Mouse (Mus musculus): ENCODE measurements around the gene Xdh.

Gene Xdh

DNA sequence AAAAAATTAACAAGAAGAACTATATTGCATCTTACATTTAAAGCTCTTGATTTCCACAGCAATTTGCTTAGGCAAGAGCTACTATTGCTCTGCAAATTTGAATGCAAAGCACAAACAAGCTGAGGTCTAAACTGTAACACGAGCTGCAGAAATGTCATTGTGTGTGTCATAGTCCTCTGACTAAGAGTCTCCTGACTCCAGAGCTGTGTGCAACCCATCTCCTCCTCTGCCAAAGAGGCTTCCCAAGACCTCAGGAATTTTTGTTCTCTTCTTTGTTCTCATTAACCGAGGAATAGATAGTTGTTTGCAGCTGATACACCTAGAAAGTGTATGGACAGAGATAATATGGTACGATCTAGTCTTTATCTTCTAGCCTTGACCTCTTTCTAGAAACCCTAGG is 8.2 kb downstream of the Xdh start:
- DNase-seq: no peak

DNA sequence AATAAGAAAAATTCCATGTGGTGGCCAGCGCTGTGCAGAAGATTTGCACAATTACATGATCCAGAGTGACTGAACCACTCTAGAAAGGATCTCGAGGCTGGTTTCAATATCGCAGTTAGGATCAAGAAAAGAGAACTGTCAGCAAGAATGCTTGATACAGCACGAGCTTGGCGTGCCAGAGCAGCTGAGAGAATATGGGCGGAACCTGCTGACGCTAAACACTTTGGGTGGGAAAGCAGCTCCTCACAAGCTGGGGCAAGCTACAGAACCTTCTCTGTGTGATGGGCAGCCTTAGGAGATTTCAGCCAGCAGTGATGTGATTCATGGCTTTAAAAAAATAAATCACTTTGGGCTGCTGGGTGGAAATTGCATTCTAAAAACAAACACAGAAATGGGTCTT is 12.9 kb downstream of the Xdh start:
- no peak for DNase-seq

DNA sequence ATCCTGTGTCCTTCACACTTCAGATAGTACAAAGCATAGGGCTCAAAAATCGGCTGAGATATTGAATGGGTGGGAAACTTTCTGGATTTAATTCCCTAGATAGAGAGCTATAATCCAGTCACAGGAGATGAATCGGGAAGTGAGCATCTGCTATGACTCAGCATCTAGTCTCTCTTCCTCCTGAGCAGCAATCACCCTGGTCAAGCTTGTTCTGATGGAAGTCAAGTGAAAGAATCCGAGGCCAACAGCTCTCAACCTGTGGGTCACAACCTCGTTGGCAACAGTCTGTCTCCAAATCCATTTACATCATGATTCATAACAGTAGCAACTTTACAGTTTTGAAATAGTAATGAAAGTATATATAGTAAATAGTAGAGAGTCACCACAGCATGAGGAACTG is 14.8 kb downstream of the Xdh start:
- no peak for DNase-seq

DNA sequence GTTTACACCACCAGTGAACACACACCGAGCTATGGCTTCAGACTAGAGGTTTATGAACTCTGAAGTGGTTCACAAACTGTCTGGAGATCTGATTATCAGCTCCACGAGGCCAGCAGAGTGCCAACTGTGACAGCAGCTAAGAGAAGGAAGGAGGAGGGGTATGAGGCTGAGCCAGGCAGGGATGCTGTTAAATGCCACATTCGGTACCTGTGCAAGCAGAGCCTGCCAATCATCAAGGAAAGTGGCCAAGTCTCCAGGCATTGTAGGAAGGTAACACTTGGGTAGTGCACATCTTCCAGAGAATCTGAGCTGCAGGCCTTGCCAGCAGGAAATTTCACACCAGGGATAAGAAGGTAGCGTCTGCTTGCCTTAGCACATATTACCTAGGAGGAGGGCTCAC is 15.7 kb downstream of the Xdh start:
- no peak for DNase-seq

DNA sequence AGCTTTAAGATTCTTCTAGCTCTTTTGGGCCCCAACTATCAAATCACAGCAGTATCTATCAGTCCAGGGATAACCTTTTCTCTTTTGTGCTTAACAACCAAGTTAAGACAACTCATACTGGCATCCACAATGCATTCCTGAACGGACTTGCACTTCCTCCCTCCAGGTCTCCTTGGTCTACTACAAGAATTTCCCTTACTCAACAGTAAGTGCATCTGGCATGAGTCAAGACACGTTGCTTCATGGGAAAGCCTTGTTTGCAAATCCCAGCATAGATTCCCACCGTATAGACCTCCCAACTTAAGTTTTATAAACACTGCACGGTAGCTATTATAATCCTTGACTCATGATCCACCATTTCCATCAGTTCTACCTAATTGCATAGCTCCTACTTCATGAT is 16.4 kb downstream of the Xdh start:
- DNase-seq: no peak

DNA sequence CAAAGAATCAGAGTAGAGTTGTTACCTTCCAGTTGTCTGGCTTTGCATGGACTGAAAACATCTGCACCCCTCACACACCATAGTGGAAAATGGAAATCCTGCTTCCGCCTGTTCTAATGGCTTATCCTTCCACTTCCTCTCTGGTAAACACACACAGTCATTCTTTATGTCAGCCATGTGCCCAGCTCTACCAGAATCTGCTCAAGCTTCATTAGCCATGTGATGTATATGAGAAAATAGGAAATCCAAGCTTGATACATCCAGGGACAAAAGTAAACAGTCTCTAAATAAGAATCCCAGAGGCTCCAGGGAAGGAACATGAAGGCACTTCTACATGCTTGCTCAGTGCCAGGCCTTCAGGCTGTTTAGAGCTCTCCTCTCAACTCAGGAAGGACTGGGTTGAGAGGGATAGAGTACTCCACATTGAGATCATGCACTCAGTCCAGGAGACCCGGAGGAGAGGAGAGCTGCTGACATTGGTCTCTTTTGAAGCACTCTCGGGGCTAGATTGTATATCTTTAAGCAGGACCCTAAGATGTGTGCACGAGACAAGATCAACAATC is 17.4 kb downstream of the Xdh start:
- no peak for DNase-seq

DNA sequence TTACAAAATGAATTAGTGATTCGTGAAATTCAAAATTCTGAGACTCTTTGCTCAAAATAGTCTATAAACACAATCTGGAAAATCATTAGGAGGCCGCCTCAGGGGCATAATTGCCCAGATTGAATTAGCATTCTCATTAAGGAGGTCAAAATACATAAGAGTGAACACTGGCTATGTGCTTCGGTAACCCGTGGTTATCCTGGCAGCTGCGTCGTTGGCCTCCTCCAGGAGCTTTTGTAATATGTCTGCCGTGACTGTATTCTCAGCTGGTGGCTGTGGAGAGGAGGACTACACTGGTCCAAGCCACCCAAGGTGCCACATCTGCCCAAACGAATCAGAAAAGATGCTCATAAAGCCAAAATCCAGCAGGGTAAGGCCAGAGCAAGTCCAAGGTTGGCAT is 30.5 kb downstream of the Xdh start:
- no peak for DNase-seq

DNA sequence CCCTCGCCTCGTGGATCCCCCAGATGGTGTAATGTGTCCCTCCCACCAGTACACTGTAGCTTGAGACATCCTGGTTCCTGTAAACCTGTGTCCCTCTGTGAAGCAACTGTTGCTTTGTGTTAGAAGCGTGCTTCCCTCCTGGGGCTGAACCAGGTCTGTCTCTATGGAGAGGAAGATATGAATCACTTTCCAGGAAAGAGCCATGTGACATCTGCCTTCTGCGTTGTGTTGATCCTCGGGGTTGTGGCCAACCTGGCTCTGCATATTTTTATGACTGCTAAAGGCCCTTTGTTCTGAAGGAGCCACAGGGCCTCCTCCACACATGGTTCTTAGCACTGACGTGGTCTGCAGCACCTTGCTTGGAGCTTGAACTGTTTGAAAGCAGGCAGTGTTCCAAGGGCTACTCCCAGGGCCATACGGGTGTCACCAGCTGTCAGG is 31.0 kb downstream of the Xdh start:
- peak; percentile 31 to 52 for DNase-seq

DNA sequence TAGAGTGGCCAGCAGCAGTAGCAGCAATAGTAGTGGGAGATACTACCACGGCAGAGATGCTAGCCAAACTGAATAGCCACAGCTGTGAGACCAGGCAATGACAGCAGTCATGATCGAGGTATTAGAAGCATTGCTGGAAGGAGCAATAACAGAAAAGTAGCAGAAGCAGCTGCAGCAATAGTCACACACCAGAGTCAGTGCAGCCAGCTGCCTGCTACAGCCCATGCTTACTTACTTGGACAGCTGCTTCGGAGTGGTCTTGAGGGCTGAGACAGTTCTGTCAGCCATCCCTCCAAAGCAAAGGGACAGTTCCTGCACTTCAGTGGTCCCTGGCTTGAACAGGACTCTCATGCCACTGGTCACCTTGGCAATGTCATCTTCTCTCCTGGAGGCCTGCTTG is 31.9 kb downstream of the Xdh start:
- no peak for DNase-seq

DNA sequence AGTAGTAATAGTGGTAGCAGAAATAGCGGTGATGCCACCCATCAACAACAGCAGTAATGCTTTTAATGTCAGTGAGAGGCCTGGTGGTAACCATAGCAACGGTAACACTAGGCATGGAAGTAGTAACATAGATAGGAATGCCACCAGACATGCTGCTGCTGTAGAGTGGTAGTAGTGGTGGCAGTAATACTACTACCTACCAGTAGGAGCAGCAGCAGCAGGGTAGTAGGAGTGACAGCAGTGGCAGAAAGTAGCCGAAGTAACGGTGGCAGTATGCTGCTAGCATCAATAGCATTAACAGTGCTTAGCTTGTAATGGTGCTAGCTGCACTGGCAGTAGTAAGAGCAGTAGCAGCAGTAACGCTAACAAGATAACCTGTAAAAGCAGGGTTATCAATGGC is 32.3 kb downstream of the Xdh start:
- no peak for DNase-seq

DNA sequence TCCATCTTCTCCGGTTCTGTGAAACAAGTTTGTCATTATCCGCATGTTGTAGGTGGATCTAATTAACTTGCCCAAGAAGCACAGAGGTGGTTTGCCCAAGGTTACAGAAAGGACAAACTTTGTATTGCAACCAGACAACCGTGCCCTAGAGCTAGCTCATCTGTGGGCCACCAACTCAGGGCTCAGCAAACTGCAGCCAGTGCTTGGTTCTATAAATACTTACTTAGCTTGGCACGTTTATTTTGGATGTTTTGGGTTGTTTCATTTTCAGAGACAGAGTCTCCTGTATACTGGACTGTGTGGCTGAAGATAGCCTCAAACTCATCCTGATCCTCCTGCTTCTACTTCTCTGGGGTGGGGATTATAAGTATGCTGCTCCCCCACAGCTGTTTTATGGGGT is 35.3 kb downstream of the Xdh start:
- DNase-seq: no peak

DNA sequence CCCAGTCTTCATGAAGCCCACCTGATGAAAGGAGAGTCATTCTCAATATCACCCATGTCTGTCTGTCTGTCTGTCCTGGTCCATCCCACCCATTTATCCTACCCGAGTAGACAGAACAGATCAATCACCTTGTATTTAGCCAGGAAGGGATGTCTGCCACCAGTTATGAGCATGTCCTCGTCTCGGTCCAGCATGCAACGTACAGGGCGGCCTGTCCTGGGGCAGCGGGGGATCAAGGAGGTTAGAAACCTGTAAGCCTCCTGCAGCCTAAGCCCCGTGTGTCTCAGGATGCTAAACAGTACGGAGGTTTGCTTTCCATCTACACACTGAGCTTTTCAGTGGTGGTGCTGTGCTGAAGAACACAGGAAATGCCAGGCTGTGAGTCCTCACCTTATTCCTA is 43.9 kb downstream of the Xdh start:
- no peak for DNase-seq

DNA sequence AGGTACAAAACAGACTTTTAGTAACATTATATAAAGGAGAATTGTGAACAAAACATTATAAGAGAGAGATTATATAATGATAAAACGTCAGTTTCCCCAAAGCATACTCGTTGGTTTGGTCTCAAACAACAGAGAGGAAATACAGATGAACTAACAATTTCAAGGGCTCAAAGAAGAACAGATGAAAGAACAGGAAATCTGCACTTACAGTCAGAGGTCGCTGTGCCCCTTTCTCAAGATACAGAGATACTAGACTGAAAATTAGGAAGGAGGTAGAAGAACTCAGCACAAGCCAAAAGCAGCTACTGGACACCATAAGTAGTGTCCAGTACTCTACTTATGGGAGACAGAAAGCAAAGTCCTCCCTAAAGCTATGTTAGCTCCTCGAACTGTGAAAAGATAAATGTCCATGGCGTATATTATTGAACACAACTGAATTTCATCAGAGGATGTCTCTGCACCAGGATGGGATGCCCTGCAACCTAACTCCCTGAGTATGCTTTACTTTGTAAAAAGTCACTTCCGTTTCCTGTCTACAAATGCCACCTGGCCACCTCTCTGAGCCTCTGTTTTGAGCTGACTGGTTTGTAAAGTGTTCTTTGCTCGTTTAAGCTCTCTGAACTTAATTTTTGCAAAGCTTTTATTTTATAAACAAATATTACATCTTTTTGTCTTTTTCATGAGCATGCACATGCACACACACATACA is 44.8 kb downstream of the Xdh start:
- DNase-seq: no peak

DNA sequence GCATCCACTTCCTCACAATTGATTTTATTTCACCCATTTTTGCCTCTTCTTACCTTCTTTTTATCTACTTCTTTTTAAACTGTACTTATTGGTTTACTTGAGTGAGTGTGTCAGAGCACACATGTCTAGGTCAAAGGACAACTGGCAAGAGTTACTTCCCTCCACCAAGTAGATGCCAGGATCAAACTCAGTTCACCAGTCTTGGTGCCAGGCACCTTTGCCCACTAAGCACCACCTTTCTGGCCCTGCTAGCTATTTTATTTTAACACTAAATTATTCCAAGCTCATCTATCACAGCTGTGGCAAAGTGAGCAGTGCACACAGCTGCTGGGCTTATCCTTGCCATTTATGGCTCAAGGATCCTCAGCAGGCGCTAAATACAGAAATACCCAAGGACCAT is 46.9 kb downstream of the Xdh start:
- peak; percentile 71 to 76 for DNase-seq

DNA sequence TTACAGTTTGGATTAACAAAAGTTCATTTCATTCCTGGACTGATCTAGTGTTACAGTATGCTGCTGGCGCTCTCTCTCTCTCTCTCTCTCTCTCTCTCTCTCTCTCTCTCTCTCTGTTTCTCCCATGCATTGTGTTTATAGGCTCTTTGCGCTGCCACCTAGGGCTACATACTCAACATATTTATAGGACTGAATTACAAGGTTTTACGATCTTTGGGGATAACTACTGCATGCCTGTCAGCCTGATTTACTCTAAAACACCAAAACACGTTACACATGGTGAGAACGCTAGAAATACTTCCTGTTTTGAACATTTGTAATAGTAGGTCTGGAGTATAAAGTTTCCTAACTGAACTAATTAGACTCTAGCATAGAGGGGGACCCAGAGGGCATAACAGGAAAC is 47.8 kb downstream of the Xdh start:
- no peak for DNase-seq

DNA sequence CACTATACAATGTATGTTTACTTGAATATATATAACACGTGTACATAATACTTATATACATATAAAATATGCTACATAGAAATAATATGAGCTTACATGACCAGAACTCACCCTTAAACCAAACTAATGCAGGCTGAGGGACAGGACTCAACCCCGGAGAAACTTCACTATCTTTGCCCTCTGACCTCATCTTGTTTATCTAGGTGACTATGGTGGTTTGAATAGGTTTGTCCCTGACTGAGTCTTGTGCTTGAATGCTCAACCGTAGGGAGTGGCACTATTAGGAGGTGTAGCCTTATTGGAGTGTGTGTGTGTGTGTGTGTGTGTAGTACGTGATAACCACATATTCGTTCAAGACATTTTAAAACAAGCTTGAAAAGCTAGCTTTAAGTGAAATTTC is 55.6 kb downstream of the Xdh start:
- no peak for DNase-seq

DNA sequence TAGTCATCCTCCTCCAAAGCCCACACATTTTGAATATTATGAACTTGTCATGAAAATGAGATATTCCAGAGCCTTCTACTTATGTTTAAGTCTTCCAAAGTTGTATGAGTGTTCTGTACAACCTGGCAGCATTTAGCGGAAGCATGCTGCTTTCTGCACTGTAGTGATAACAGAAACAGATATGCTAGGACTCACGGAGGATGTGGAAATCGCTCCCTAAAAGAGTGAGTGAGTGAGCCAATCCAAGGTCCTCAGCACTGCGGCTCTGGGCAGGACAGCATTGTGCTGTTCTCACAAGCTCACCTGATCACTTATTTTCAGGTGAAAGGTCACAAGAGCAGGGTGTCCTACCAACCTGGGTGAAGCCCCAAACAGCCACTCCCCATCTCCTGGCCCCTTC is 56.2 kb downstream of the Xdh start:
- no peak for DNase-seq

DNA sequence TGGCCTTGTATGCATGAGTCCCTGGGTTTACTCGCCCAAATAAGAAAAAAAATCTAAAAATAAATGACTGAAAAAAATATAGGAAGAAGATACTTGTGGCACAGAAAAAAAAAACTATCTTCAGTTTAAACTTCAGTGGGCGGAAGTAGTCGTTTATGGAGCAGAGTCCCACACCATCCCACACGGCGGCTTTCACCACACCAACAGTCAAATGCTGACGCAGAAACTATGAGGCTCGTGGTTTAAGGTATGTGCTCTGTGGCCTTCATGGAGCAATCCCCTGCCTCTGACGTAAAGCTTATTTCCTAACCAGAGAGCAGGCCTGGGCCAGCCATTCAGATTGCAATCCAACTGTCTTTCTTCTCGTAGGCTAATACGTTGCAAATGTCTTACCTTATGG is 56.8 kb downstream of the Xdh start:
- no peak for DNase-seq

DNA sequence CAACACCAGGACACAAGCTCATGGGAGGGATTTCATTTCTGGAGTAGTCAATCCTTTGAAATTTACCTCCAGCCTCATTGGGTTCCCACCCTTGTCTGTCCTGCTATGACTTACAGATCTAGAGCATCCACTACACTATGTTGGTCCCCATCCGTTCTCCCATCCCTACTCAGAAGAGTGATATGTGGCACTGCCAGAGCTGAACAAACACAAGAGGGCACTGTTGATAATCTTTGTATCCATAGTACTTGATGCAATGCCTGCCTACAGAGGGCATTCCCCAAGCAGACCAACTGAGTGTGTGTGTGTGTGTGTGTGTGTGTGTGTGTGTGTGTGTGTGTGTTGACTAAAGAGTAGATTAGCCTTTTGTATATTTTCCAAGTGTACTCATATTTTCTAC is 58.4 kb downstream of the Xdh start:
- DNase-seq: peak; percentile 45

DNA sequence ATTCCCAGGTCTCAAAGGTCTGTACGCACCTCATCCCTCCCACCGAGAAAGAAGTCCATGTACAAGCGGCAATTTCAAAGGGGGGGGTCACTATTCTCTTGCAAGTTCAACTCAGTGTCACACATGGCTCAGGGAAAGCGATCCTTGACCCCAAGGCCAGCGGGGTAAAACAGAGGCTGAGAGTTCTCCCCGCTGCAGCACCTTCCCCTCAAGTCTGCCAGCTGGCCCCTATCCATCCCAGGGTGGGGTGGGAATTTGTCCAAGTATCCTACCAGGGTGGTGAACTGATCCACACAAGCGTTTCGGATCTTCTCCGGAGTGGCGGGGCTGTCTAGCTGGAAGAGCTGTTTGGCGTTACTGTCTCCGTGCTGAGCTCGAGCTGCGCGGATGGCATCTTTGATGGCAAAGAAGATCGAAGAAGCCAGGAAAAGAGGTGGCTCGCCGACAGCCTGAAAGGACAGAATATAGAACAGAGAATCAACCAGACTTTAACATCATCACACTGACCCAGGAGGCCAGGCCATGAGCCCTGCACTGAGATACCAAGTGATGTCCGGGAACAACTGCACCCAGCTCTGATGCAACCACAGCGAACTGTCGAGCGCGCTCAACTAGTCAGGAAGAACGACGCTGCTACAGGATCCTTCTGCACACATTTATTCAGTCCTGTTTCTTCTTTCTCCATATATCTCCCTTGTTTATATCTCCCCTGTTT is 63.8 kb downstream of the Xdh start:
- peak; percentile 90 to 92 for DNase-seq

DNA sequence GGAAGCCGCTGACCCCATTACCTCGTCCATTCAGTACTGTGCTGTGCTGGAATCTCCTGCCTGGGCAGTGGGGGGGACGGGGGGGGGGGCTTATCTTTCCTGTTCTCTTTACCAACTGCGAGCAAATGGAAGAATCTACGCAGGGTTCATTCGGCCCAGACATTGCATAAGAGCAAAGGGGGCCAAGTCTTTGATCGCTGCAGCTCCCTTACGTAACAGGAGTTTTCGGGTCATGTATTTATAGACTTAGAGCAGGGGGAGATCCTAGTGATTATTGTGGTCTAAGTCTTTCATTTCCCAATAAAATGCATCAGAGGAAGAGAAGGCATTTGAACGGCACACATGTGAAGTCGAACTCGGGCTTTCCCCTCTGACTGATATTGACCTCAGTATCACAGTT is 66.7 kb downstream of the Xdh start:
- no peak for DNase-seq

DNA sequence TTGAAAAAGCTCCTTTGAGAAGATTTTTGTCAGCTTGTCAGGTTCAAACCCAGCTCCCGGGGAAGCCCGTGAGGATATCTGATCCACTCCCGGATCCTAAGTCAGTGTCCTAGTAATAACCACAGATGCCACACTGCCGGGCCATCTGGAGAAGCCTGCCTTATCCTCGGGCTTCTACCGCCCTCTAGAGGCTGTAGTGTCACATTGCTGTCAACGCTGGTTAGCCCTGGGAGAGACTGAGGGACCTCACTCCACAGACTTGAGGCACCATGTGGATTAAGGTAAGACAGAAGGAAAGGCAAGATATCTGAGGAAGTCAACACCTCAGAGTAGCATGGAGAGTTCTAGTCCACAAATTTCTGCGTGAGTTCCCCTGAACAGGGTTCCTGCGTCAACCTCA is 67.8 kb downstream of the Xdh start:
- peak; percentile 79 to 85 for DNase-seq

DNA sequence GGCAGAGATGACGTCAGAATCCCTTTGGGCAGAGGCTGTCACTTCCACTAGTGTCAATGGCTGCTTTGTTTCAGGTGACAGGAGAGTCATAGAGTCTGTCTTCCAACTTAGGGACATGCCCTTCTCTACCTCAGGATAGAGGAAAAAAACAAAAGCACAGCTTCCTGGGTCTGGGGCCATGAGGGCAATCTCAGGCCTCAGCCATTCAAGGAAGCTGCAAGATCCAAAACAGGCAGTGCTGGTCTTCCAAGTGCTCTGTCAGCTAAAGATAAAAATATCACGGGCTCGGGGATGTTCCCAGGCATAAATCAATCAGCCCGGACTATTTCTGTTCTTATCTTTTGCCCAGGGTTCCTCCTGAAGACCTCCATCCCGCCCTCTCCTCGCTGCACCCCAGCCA is 68.7 kb downstream of the Xdh start:
- DNase-seq: peak; percentile 27 to 41

DNA sequence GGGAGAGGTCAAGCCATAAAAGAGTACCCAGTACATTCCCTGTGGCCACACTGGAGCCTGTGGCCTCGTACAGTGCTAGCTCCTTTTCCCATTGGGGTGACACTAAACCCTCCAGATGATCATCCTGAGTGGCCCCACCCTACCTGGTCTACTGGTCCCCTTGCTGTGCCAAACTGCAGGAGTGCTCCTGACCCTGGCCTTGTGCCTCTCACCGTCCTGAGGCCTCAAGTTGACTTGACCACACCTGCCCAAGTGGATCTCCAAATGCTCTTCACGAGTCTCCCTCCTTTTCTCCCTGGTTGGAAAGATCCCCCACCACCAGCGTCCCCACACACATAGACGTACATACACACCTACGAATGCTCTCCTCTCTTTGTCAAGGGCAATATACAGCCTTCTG is 69.7 kb downstream of the Xdh start:
- no peak for DNase-seq

Measured in kidney, postnatal 36 days (tissue).